Mouse (Mus musculus) neutrophil, adult 83 days (primary cell): ENCODE data around the gene Gm20503. TPM values are rescaled to one million over a fixed set of nuclear protein-coding genes. Genes with fewer than 3 reads are reported as not detected.

Experiments
- total RNA-seq, 2 experiments: library from RNA; stranded (reverse); gene quantifications; one replicate each; pipeline ENCODE4 v1.2.4; 2023

Gene Gm20503
- 1 to 10 TPM; 2.1 to 2.3 TPM for total RNA-seq

DNA sequence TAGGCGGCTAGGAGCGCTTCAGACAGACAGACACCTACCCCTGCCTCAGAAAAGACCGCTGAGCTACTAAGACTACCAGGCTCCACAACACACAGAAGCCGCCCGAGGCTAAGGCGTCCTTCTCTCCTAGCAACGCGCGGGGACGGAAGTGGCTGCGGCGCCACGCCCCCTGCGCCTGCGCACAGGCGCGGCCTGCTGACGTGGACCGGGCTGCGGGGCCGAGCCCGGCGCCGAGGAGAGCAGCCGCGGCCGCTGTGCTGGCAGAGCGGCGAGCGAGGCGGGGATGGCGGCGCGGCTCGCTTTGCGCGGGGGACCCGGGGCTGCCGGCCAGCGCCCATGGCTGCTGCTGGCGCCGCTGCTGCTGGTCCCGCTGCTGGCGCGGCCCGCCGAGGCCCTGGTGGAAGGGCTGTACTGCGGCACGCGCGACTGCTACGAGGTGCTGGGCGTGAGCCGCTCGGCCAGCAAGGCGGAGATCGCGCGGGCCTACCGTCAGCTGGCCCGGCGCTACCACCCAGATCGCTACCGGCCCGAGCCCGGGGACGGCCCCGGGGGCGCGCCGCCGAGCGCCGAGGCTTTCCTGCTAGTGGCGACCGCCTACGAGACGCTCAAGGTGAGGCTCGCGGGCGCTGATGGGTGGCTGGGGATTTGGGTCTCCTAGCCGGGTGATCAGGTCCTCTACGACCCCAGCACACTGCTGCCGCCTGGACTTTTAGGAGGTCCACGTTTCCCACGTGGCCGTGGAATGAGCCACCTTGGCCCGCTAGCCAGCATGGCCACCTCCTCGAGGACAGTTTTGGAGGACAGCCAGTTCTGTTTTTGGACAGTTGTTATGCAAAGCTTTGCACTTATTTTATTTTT is at the start of gene Gm20503:
Gene Gm20503, plus strand, starts transcription at position 263 of the 858 bp plus-strand sequence.

DNA sequence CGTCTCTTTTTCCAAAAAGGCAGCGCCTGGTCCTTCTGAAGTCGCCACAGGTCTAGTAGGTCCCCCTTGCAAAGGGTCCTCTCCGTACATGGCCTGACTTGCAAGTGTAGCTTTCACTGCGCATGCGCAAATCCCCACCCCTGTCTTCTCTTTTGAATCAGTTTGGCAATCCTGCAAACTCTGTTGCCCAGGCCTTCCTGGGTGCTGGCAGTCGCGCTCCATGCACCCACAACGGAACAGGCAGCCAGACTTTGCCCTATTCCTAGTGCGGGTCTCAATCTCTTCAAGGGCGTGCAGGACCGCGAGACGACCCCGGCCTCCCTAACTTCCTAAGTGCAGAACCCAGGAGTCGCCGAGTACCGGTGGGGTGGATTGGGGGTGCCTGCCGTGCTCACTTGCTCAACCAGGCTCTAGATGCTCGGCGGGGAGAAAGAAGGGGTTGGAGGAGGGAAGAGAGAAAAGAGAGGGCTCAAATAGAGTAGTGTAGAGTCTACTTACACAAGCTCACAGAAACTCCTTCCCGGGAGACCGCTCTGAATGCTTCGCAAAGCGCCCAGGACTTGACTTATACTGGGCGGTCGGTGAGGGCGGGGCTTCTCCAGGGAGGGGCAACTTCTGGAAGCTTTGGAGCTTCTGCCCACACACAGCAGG is 16.3 kb upstream of the Gm20503 start, which contains the start of gene Ptgr1:
Gene Ptgr1, minus strand, starts transcription at position 580 of the 651 bp plus-strand sequence.

GRCm38 (mm10) chr4:58994762-58995161 is 8.2 kb upstream of the Gm20503 start, which contains the start of gene Dnajc25:
Dnajc25 (plus strand) TSS chr4:58995062.

DNA sequence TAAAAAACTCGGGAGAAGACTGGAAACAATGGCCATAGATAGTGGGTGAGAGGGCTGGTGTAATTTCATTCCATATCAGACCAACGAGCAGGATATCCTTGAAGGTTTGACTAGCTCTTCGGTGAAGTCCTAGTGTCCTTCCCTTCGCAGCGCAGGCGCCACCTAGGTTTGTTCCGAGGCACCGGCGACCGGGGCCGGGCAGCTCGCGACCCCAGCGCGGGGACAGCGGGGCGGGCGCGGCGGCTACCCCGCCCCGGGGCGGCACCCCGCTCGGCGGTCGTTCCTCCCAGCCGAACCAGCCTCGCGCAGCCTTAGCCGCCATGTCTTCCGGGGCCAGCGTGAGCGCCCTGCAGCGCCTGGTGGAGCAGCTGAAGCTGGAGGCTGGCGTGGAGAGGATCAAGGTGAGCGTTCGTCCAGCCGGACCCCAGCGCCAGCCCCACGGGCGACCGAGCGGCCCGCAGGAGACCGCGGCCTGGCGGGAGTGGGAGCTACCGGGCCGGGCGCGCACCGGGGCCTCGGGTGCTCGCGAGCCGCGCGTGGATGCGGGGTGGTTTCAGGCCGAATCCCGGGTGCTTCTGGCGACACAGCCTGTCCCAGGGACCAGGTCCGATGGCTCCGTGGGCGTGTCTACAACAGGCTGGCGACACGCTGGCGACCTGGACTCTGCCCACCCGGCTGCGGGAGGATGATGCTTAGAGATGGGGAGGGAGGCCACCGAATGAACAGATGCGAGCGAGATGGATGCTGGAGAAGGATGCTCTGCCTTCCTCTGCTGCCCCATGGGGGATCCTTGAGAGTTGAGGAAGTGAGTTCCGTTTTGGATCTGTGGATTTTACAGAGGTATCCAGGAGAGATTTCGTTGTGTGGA is 32.1 kb downstream of the Gm20503 start, which contains the start of gene Gng10:
Gene Gng10, plus strand, starts transcription at position 171 of the 868 bp plus-strand sequence.

Other genes with a start within 250 kb of the Gm20503 start
- not detected for gene Olfr267, start 215.5 kb upstream of the Gm20503 start, total RNA-seq
- 10 to 100 TPM; 74.9 to 95.6 TPM for gene Ecpas, start 90.5 kb upstream of the Gm20503 start, total RNA-seq
- not detected for gene Zkscan16, start 59.6 kb upstream of the Gm20503 start, total RNA-seq
- gene Ptgr1, start 16.1 kb upstream of the Gm20503 start, total RNA-seq = 10 to 100 TPM; 22.0 to 23.0 TPM
- 1 to 10 TPM; 5.8 to 7.1 TPM for gene Dnajc25, start 8.1 kb upstream of the Gm20503 start, total RNA-seq
- gene Gng10, start 31.9 kb downstream of the Gm20503 start, total RNA-seq = 10 to 100 TPM; 83.1 to 98.3 TPM
- not detected for gene AI481877, start 135.8 kb downstream of the Gm20503 start, total RNA-seq
- 10 to 100 TPM; 30.1 to 32.1 TPM for gene Ugcg, start 186.0 kb downstream of the Gm20503 start, total RNA-seq